Mouse (Mus musculus): Measurements from ENCODE around the gene Wnt7b. TPM values are rescaled to one million over a fixed set of nuclear protein-coding genes. Genes with fewer than 3 reads are reported as not detected.
A peak's percentile ranks its signal among the peaks of the same experiment; 100 is the strongest.

Wnt7b gene
- polyA plus RNA-seq, 1 experiment from 2014 or later = 63.4 TPM

DNA sequence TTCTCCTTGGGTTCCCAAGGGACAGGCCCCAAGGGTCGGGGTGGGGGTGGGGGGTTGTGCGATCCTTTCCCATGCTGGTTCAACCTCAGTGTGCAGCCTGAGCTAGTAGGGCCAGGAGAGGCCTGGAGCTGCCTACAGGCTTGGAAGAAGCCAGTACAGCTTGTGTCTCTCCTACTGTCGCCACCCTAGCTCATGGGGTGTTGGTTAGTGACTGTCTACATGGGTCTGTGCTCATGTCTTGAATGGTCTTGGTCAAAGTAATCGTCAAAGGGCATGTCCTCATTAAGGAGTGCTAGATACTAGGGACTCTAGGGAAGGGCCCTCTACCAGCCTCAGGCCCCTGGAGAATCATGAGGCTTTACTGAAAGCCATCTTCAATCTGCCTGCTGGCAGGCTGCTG lies 84.7 kb downstream of the Wnt7b start:
- no peaks in the 10 kb centered on the region for H3K36me3 ChIP-seq
- H3K27me3 ChIP-seq = no peaks in the 10 kb centered on the region
- no peak overlapping the region for H3K9ac ChIP-seq (replicated peaks)
- H3K4me3 ChIP-seq (replicated peaks) = no peak overlapping the region
- H3K27ac ChIP-seq = peak overlapping the region; percentile 77
- ATAC-seq = peak; percentile 8; the same call in 1 of the 2 replicates
- WGBS = 68% methylated on average over 4 of the region's 4 CpGs
- H3K4me1 ChIP-seq (replicated peaks) = peaks cover 43% of the 10 kb centered on the region
- no peak overlapping the region for H3K4me2 ChIP-seq (replicated peaks)
- no peaks in the 10 kb centered on the region for H3K9me3 ChIP-seq

- H3K27me3 ChIP-seq = no peaks in the 10 kb centered on the region
- peak overlapping the region; percentile 10; the same call in 1 of the 2 replicates for H3K4me2 ChIP-seq (replicated peaks)
- no peak overlapping the region for H3K4me3 ChIP-seq (replicated peaks)
- peak; percentile 34; the same call in 1 of the 2 replicates for ATAC-seq
- no peaks in the 10 kb centered on the region for H3K36me3 ChIP-seq
- H3K27ac ChIP-seq = peak overlapping the region; percentile 69
- H3K9ac ChIP-seq (replicated peaks) = 0 out of 2 replicates have a peak overlapping the region, but pooled peaks have one; percentile 29
- H3K4me1 ChIP-seq (replicated peaks) = peaks cover 45% of the 10 kb centered on the region
- WGBS = 6% methylated on average over 11 of the region's 11 CpGs
- H3K9me3 ChIP-seq = no peaks in the 10 kb centered on the region
Measured at GRCm38 (mm10) chr15:85494163-85494621, 88.1 kb downstream of the Wnt7b start.

- 50% methylated on average over 7 of the region's 7 CpGs for WGBS
- no peaks in the 10 kb centered on the region for H3K36me3 ChIP-seq
- H3K9me3 ChIP-seq = peaks cover 9% of the 10 kb centered on the region; the same call in 1 of the 2 replicates
- no peak for ATAC-seq
- no peak overlapping the region for H3K4me2 ChIP-seq (replicated peaks)
- H3K4me3 ChIP-seq (replicated peaks) = no peak overlapping the region
- peaks cover 26% of the 10 kb centered on the region for H3K4me1 ChIP-seq (replicated peaks)
- no peaks in the 10 kb centered on the region for H3K27me3 ChIP-seq
- 0 out of 2 replicates have a peak overlapping the region, but pooled peaks have one; percentile 7 for H3K9ac ChIP-seq (replicated peaks)
- H3K27ac ChIP-seq = peak overlapping the region; percentile 47; the same call in 1 of the 2 replicates
Measured at GRCm38 (mm10) chr15:85489751-85490150, 92.5 kb downstream of the Wnt7b start.

DNA sequence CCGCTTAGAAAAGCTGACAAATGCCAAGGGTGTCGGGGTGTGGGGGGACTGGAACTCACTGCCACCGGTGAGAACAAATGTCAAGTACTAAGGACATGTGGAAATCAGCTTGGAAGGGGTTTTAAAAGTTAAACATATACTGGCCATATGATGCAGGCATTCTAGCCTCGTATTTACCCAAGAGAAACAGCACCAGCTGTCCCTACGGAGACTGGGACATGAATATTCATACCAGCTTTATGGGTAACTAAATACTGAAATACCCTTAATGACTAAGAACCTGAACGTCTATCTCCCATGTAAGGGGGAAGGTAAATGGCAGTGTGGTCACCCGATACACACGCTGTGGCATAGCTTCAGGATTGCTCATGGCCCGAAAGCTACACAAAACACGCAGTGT lies 93.4 kb downstream of the Wnt7b start:
- Histone ChIP-seq H3K4me3 (replicated peaks) (no peak overlapping the region), H3K9me3 (peaks cover 9% of the 10 kb centered on the region; the same call in 1 of the 2 replicates), H3K9ac (replicated peaks) (no peak overlapping the region), H3K4me1 (replicated peaks) (peaks cover 18% of the 10 kb centered on the region), H3K36me3 (no peaks in the 10 kb centered on the region), H3K27ac (no peak overlapping the region), H3K4me2 (replicated peaks) (no peak overlapping the region), H3K27me3 (no peaks in the 10 kb centered on the region)
- 75% methylated on average over 10 of the region's 10 CpGs for WGBS
- ATAC-seq = no peak

Other genes with a start within 250 kb of the Wnt7b start
- gene Atxn10, start 246.2 kb downstream of the Wnt7b start, polyA plus RNA-seq (2015; fragmentation: Nextera tagmentation; extraction: Ambion mirVana) = 513 and 524 TPM in 2 replicates
- gene 7530416G11Rik, start 79.2 kb downstream of the Wnt7b start, polyA plus RNA-seq (2015; fragmentation: Nextera tagmentation; extraction: Ambion mirVana) = not detected in 2 replicates
- gene Ppara, start 152.5 kb upstream of the Wnt7b start, polyA plus RNA-seq (2015; fragmentation: Nextera tagmentation; extraction: Ambion mirVana) = 0.54 and 0.96 TPM in 2 replicates
- 17.2 and 21.2 TPM in 2 replicates for gene Cdpf1, start 229.2 kb upstream of the Wnt7b start, polyA plus RNA-seq (2015; fragmentation: Nextera tagmentation; extraction: Ambion mirVana)
- gene Pkdrej, start 239.3 kb upstream of the Wnt7b start, polyA plus RNA-seq (2015; fragmentation: Nextera tagmentation; extraction: Ambion mirVana) = 0.03 TPM in 1 of 2 replicates, not detected in the other
- 4.8 and 5.0 TPM in 2 replicates for gene Ttc38, start 249.8 kb upstream of the Wnt7b start, polyA plus RNA-seq (2015; fragmentation: Nextera tagmentation; extraction: Ambion mirVana)